Mouse (Mus musculus) ES-E14 (cell line): Measurements from ENCODE around the gene Nmt1.

Experiments used
- CHD2 ChIP-seq: IDR thresholded peaks from 2 replicates; pipeline ENCODE4 v1.6.1; 2014; ENCODE audit warnings: mild to moderate bottlenecking, low read depth, low read length, inconsistent platforms
- HCFC1 ChIP-seq: IDR thresholded peaks from 2 replicates; pipeline ENCODE4 v1.6.1; 2012; ENCODE audit warnings: low read length, inconsistent platforms, borderline replicate concordance; ENCODE audit not compliant: insufficient read depth
- MAFK ChIP-seq: IDR thresholded peaks from 2 replicates; pipeline ENCODE4 v1.6.1; 2014; ENCODE audit warnings: mild to moderate bottlenecking, low read depth, low read length, inconsistent platforms; ENCODE audit not compliant: insufficient read depth
- ZC3H11A ChIP-seq: IDR thresholded peaks from 2 replicates; pipeline ENCODE4 v1.6.1; 2012; ENCODE audit warnings: low read depth, mild to moderate bottlenecking, inconsistent platforms, low read length, borderline replicate concordance
- ZNF384 ChIP-seq: IDR thresholded peaks from 2 replicates; pipeline ENCODE4 v1.6.1; 2012; ENCODE audit warnings: low read depth, low read length, inconsistent platforms

GRCm38 (mm10) chr11:103076010-103076409 is 48.0 kb downstream of the Nmt1 start:
- TF ChIP-seq HCFC1 (no peak), CHD2 (no peak), ZC3H11A (no peak), ZNF384 (no peak), MAFK (no peak)
